Mouse (Mus musculus) liver, adult 2 months (tissue): Measurements from ENCODE around the gene Dbr1. TPM values are rescaled to one million over a fixed set of nuclear protein-coding genes. Genes with fewer than 3 reads are reported as not detected.
A peak's percentile ranks its signal among the peaks of the same experiment; 100 is the strongest.

Experiments used
- DNase-seq: peaks from one replicate; pipeline ENCODE4 v3.0.0-alpha.2; 2011; ENCODE audit warnings: low read depth, low spot score; ENCODE audit errors: extremely low read depth
- H3K27ac ChIP-seq: fragments of 200-500 bp; replicated peaks from 2 replicates; pipeline ENCODE4 v1.5.1; 2012; ENCODE audit warnings: low read depth, mild to moderate bottlenecking, control low read depth, inconsistent platforms, low read length; ENCODE audit not compliant: insufficient read depth
- H3K27me3 ChIP-seq: fragments of 200-500 bp; 2 replicates; pipeline ENCODE4 v1.6.1; 2012; ENCODE audit warnings: mild to moderate bottlenecking, moderate library complexity, low read length, inconsistent platforms; ENCODE audit not compliant: control insufficient read depth, insufficient read depth
- H3K36me3 ChIP-seq: fragments of 200-500 bp; 2 replicates; pipeline ENCODE4 v1.6.1; 2012; ENCODE audit warnings: low read length, inconsistent platforms; ENCODE audit not compliant: control insufficient read depth, insufficient read depth
- H3K4me1 ChIP-seq: fragments of 200-500 bp; 2 replicates; pipeline ENCODE4 v1.6.1; 2011; ENCODE audit warnings: low read length; ENCODE audit not compliant: control insufficient read depth, insufficient read depth
- H3K4me3 ChIP-seq: fragments of 200-500 bp; 2 replicates; pipeline ENCODE4 v1.5.1; 2011; ENCODE audit warnings: low read depth, mild to moderate bottlenecking, control low read depth, low read length, moderate library complexity; ENCODE audit not compliant: insufficient read depth
- H3K79me2 ChIP-seq: fragments of 200-500 bp; 2 replicates; pipeline ENCODE4 v1.6.1; 2012; ENCODE audit warnings: inconsistent platforms, mild to moderate bottlenecking, low read length, moderate library complexity; ENCODE audit not compliant: control insufficient read depth, insufficient read depth
- H3K9ac ChIP-seq: fragments of 200-500 bp; 2 replicates; pipeline ENCODE4 v1.6.1; 2012; ENCODE audit warnings: low read depth, mild to moderate bottlenecking, control low read depth, inconsistent platforms, low read length
- CTCF ChIP-seq: fragments of 200-500 bp; IDR thresholded peaks from 2 replicates; pipeline ENCODE4 v1.5.1; 2011; ENCODE audit warnings: low read depth, low read length, control low read depth
- POLR2A ChIP-seq: fragments of 200-500 bp; IDR thresholded peaks from 2 replicates; pipeline ENCODE4 v1.6.1; 2011; ENCODE audit warnings: low read length, control low read depth; ENCODE audit not compliant: insufficient read depth; ENCODE audit errors: extremely low read depth
- WGBS: fragments of 180-500 bp; shearing (Covaris S2); methylation state at CpG from one replicate; pipeline ENCODE4 v1.1.7; 2018; 5-methylcytosine and 5-hydroxymethylcytosine counted together
- polyA plus RNA-seq: library from polyadenylated mRNA; depleted of rRNA; stranded (reverse); fragments of >200 nt; gene quantifications from 2 replicates; pipeline ENCODE4 v1.2.3, GENCODE M21; 2012
- total RNA-seq: library from RNA; depleted of rRNA; stranded (reverse); fragments of >200 nt; gene quantifications from 2 replicates; pipeline ENCODE4 v1.2.3, GENCODE M21; 2014

Gene Dbr1
- total and polyA plus RNA-seq, 2 experiments = 7.1 to 11.5 TPM

- Histone ChIP-seq H3K79me2 (peaks cover 9% of the 10 kb centered on the region; the same call in 1 of the 2 replicates), H3K27ac (no peak overlapping the region), H3K9ac (no peak overlapping the region), H3K36me3 (no peaks in the 10 kb centered on the region), H3K4me3 (no peak overlapping the region), H3K4me1 (peaks cover 2% of the 10 kb centered on the region; the same call in 1 of the 2 replicates), H3K27me3 (no peaks in the 10 kb centered on the region)
- TF ChIP-seq CTCF (no peak), POLR2A (no peak)
- DNase-seq = no peak
- WGBS = 38% methylated on average over 3 of the region's 3 CpGs
These were observed 20.3 kb upstream of the Dbr1 start for GRCm38 (mm10) chr9:99555253-99555652.

GRCm38 (mm10) chr9:99557580-99558300, 17.9 kb upstream of the Dbr1 start:
- DNase-seq = no peak
- no peak for TF ChIP-seq CTCF
- no peak for TF ChIP-seq POLR2A
- Histone ChIP-seq H3K27ac (no peak overlapping the region), H3K4me3 (no peak overlapping the region), H3K36me3 (no peaks in the 10 kb centered on the region), H3K79me2 (peaks cover 7% of the 10 kb centered on the region; the same call in 1 of the 2 replicates), H3K4me1 (peaks cover 2% of the 10 kb centered on the region; the same call in 1 of the 2 replicates), H3K27me3 (no peaks in the 10 kb centered on the region), H3K9ac (no peak overlapping the region)
- 81% methylated on average over 8 of the region's 8 CpGs for WGBS

GRCm38 (mm10) chr9:99558824-99559556, 16.6 kb upstream of the Dbr1 start:
- TF ChIP-seq CTCF (no peak), POLR2A (no peak)
- peaks cover 3% of the 10 kb centered on the region; the same call in 1 of the 2 replicates for H3K4me1 ChIP-seq

GRCm38 (mm10) chr9:99559557-99559904, 16.1 kb upstream of the Dbr1 start:
- H3K27me3 ChIP-seq = no peaks in the 10 kb centered on the region
- no peak overlapping the region for H3K4me3 ChIP-seq
- TF ChIP-seq POLR2A (no peak), CTCF (no peak)
- no peak for DNase-seq
- H3K79me2 ChIP-seq = peaks cover 7% of the 10 kb centered on the region; the same call in 1 of the 2 replicates
- no peaks in the 10 kb centered on the region for H3K36me3 ChIP-seq
- no peak overlapping the region for H3K27ac ChIP-seq
- peaks cover 3% of the 10 kb centered on the region; the same call in 1 of the 2 replicates for H3K4me1 ChIP-seq
- H3K9ac ChIP-seq = no peak overlapping the region

More at GRCm38 (mm10) chr9:99558824-99559556, 16.6 kb upstream of the Dbr1 start:
- Histone ChIP-seq H3K79me2 (peaks cover 7% of the 10 kb centered on the region; the same call in 1 of the 2 replicates), H3K27ac (no peak overlapping the region), H3K9ac (no peak overlapping the region), H3K36me3 (no peaks in the 10 kb centered on the region), H3K27me3 (no peaks in the 10 kb centered on the region), H3K4me3 (no peak overlapping the region)
- DNase-seq = no peak
- WGBS = 81% methylated on average over 7 of the region's 7 CpGs

- Histone ChIP-seq H3K4me3 (peak overlapping the region; percentile 35; the same call in 1 of the 2 replicates), H3K27ac (no peak overlapping the region), H3K4me1 (peaks cover 3% of the 10 kb centered on the region; the same call in 1 of the 2 replicates), H3K27me3 (no peaks in the 10 kb centered on the region), H3K36me3 (no peaks in the 10 kb centered on the region), H3K79me2 (peaks cover 7% of the 10 kb centered on the region; the same call in 1 of the 2 replicates), H3K9ac (no peak overlapping the region)
- no peak for TF ChIP-seq POLR2A
- TF ChIP-seq CTCF = no peak
- WGBS = 64% methylated on average over 3 of the region's 3 CpGs
- peak; percentile 37 for DNase-seq
These were observed 15.2 kb upstream of the Dbr1 start for GRCm38 (mm10) chr9:99560389-99560788.
